Mouse (Mus musculus) adrenal gland, postnatal 4 days (tissue): Measurements from ENCODE around the gene Plxna2. TPM values are rescaled to one million over a fixed set of nuclear protein-coding genes. Genes with fewer than 3 reads are reported as not detected.

Experiments used
- DNase-seq, 2 experiments: peaks; one replicate each; pipeline ENCODE4 v3.0.0; 2021 to 2022; ENCODE audit warnings: low spot score in 2 of 2, mixed read lengths in 2 of 2
- microRNA-seq: library from miRNA; unstranded; fragments of <30 nt; microRNA quantifications from one replicate; pipeline ENCODE4 v1.2.0, GENCODE M21; 2021
- total RNA-seq, 2 experiments: library from RNA; stranded (reverse); gene quantifications; 2 replicates each; pipeline ENCODE4 v1.2.3; 2021

Gene Plxna2
- total RNA-seq, 2 experiments from 2014 or later, result 12.3 to 12.4 TPM

GRCm38 (mm10) chr1:194808681-194809080 lies 190.7 kb downstream of the Plxna2 start:
- DNase-seq, result no peak

DNA sequence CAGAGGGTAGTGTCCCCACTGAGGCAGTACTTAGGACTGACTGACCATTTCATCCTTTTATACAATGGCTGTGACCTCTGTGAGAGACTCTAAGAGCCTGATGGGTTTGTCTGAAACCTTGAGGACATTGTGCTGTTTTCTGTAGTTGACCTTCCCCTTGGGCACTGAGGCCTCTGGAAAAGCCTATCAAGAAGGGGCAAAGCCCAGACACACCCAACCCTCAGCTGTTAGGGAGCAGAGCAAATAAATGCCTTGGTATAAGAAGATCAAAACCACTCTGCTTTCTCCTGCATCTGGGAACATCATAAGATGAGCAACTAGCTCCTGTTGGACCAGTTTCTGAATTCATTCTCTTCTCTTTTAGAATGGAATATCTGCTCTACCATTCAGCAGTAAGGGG lies 191.6 kb downstream of the Plxna2 start:
- DNase-seq, result no peak

- no peak for DNase-seq
These were observed 196.2 kb downstream of the Plxna2 start for GRCm38 (mm10) chr1:194814187-194814586.

- DNase-seq, result no peak
These were observed 197.5 kb downstream of the Plxna2 start for GRCm38 (mm10) chr1:194815547-194815946.

GRCm38 (mm10) chr1:194816913-194817312 lies 198.9 kb downstream of the Plxna2 start:
- DNase-seq, result peak; percentile 22 to 44

DNA sequence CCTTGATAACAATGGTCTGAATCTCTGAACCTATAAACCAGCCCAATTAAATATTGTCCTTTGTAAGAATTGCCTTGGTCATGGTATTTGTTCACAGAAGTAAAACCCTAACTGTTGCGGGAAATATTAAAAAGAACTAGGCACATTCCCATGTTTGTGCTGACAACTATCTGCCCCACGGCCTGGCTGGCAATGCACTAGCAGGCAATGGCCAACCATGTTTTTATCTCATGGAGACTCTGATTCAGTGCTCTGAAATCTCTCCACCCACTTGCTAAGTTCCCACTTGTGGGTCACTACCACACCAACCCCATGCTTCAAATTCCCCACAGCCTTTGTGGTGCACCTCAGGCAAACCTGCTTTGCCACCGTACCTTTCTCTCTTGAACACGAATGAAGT lies 202.9 kb downstream of the Plxna2 start:
- no peak for DNase-seq

DNA sequence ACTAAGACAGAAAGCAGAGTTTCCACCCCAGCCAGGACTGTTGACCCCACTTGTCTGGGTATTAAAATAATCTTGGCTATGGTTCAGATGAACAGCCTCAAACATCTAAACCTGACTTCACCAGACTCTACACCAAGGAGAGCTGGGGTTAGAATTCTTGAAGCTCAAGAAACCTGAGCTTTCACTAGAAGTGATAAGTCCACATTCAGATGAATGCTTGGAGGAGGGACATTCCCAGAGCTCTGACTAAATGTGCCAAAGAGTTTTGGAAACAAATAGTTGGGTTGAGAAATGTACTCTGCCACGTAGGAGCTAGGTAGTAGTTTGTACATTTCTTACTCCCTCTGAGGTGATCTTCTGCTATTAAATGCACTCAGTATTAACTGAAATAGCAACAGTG lies 203.7 kb downstream of the Plxna2 start:
- no peak for DNase-seq

DNA sequence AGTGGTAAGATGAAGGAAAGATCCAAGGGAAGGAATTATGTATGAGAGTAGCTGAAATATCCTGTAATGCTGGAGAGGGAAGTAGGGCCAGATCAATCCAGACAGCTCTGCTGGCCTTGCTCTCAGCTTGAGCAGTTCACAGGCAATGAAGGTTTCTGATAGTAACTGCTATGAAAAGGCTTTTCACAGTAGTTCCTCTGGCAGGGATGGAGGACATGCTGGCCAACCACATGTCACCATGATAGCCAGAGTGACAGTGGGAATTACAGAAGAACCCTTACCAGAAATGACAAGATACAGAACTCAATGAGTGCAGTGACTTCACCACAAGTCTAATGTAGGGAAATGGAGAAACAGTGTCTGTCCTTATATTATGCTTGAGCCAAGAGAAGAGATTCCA lies 210.3 kb downstream of the Plxna2 start:
- no peak for DNase-seq

GRCm38 (mm10) chr1:194835238-194835637 lies 217.2 kb downstream of the Plxna2 start:
- no peak for DNase-seq

GRCm38 (mm10) chr1:194836182-194836581 lies 218.2 kb downstream of the Plxna2 start:
- DNase-seq, result no peak

- DNase-seq, result no peak
These were observed 218.7 kb downstream of the Plxna2 start for GRCm38 (mm10) chr1:194836671-194837070.

GRCm38 (mm10) chr1:194839230-194839910 lies 221.4 kb downstream of the Plxna2 start:
- DNase-seq, result no peak

GRCm38 (mm10) chr1:194843020-194843419 lies 225.0 kb downstream of the Plxna2 start:
- no peak for DNase-seq

DNA sequence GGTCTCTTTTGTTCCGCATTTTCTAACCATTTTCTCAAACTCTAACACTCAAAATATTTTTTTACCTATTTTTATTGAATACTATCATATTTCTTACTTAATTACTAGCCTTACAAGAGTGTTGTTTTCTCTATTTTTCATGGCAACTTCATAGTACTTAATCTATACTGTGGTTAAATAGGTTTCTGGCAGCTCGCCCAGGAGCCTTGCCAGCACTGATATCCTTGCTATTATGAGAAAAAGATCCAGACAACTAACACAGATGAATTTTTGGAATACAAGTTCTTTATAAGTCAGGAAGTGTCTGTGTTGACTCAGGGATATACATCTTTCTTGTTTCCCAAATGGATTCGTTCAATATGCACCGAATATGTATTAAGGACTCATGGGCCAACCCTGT lies 229.0 kb downstream of the Plxna2 start:
- no peak for DNase-seq

- DNase-seq, result no peak
These were observed 233.4 kb downstream of the Plxna2 start for GRCm38 (mm10) chr1:194851242-194852064.

DNA sequence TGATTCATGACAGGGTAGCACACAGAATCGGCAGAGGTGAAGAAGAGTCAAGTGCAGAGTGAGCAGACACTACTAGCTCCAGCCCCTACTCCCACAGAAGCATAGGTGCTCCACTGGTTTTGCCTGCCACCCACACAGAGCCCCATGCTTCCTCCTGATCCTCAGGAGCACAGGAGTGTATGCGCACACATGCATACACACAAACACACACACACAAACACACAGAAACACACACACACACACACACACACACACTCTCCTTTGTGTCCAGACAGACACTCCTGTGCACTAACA lies 234.0 kb downstream of the Plxna2 start:
- DNase-seq, result no peak

Small RNA genes lying within 50 kb of the gene (microRNA-seq; reads per million reads assigned to microRNA genes)
- gene Mir3962, result 6.0 reads per million, percentile 17 among the genes with 10 or more reads in this experiment
